Mouse (Mus musculus): Measurements from ENCODE around the gene Zfp831. TPM values are rescaled to one million over a fixed set of nuclear protein-coding genes. Genes with fewer than 3 reads are reported as not detected.

Zfp831 gene
- total and polyA plus RNA-seq, 3 experiments = 0.48 to 0.99 (median 0.59) TPM

- in situ Hi-C loops (cut with MboI; ENCODE audit: low pct_ligation_motif_present, low pct_unique_long_range_greater_than_20kb, low sequenced_read_pairs) = no loop called here
Observed at GRCm38 (mm10) chr2:174624430-174624829, 18.9 kb upstream of the Zfp831 start.

GRCm38 (mm10) chr2:174627021-174627420, 16.3 kb upstream of the Zfp831 start:
- in situ Hi-C loops (cut with MboI; ENCODE audit: low pct_ligation_motif_present, low pct_unique_long_range_greater_than_20kb, low sequenced_read_pairs) = no loop called here

More at GRCm38 (mm10) chr2:174624430-174624829, 18.9 kb upstream of the Zfp831 start:
- peaks cover 3 to 8% of the 10 kb centered on the region in 2 experiments; a peak in 2 of 4 replicates for H3K4me1 ChIP-seq (ENCODE audit: control insufficient read depth in 1 of 2, insufficient read depth in 2 of 2)
- H3K27ac ChIP-seq (ENCODE audit: insufficient read depth, low read depth) = no peak overlapping the region
- H3K36me3 ChIP-seq (replicated peaks in 1 of 2; ENCODE audit: control insufficient read depth in 1 of 2, insufficient read depth in 1 of 2, low read length in 1 of 2) = peaks cover 0 to 27% of the 10 kb centered on the region in 2 experiments
- H3K9me3 ChIP-seq (replicated peaks; ENCODE audit: low read length) = no peaks in the 10 kb centered on the region
- H3K4me3 ChIP-seq (replicated peaks in 1 of 3; ENCODE audit: low read depth in 2 of 3, low read length in 2 of 3, poor library complexity in 1 of 3) = no peak overlapping the region
- no peaks in the 10 kb centered on the region for H3K27me3 ChIP-seq (replicated peaks)
- no peaks in the 10 kb centered on the region for H3K79me2 ChIP-seq (replicated peaks; ENCODE audit: control insufficient read depth, extremely low read depth, insufficient read depth, poor library complexity, severe bottlenecking)
- DNase-seq (ENCODE audit: extremely low read depth) = no peak
- no peak overlapping the region for H3K4me2 ChIP-seq (ENCODE audit: insufficient read depth, low read depth, poor library complexity, severe bottlenecking)
- dilution Hi-C loops (cut with MboI; ENCODE audit: extremely low pct_ligation_motif_present, extremely low pct_unique_long_range_greater_than_20kb, low sequenced_read_pairs) = no loop called here
- H3K9ac ChIP-seq (ENCODE audit: insufficient read depth, low read depth) = no peak overlapping the region
- TF ChIP-seq MYC (IDR thresholded peaks at IDR 0.05; ENCODE audit: low read depth, low read length) (no peak), CTCF (conservative IDR thresholded peaks at IDR 0.05 in 1 of 2, IDR thresholded peaks at IDR 0.05 in 1 of 2; ENCODE audit: low read depth in 2 of 2, low read length in 2 of 2) (peak in 1 of 2 experiments; percentile 31; a peak in 1 of 4 replicates), SMC3 (IDR thresholded peaks at IDR 0.05; ENCODE audit: low read depth, low read length) (peak; percentile 24), RCOR1 (conservative IDR thresholded peaks at IDR 0.05; ENCODE audit: low read depth, low read length) (no peak), RAD21 (IDR thresholded peaks at IDR 0.05; ENCODE audit: low read depth, low read length) (peak; percentile 31), GABPA (IDR thresholded peaks at IDR 0.05; ENCODE audit: insufficient replicate concordance, low read depth, low read length) (no peak), USF1 (IDR thresholded peaks at IDR 0.05; ENCODE audit: low read depth, low read length) (no peak), BHLHE40 (IDR thresholded peaks at IDR 0.05; ENCODE audit: low read depth, low read length) (no peak)

DNA sequence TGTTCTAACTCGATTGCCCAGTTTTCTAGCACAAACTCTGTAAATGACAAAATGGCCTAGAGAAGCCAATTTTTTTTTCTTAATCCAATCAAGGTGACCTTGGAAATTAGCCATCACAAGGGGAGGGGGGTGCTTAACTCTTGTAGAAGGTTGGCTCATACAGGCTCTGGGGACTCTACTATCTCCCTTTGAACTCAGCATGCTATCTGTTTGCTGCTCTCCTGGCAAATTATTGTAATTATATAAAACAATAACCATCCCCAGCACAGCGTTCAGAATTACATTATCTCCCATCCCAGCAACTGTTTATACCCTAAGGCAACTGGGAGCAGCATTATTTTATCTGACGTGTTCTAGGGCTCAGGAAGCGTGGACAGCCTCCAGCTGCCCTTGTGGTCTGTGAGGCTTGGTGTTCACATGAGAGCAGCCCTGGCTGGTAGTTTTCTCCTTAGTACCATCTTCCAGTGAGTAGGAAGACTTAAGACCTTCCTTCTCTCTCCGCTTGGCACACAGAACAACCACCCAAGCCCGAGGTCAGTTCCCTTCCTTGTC, 14.0 kb upstream of the Zfp831 start:
- no peak for DNase-seq (ENCODE audit: extremely low read depth)
- H3K79me2 ChIP-seq (replicated peaks; ENCODE audit: control insufficient read depth, extremely low read depth, insufficient read depth, poor library complexity, severe bottlenecking) = no peaks in the 10 kb centered on the region
- H3K4me2 ChIP-seq (ENCODE audit: insufficient read depth, low read depth, poor library complexity, severe bottlenecking) = no peak overlapping the region
- H3K9me3 ChIP-seq (replicated peaks; ENCODE audit: low read length) = no peaks in the 10 kb centered on the region
- peaks cover 0 to 19% of the 10 kb centered on the region in 2 experiments for H3K36me3 ChIP-seq (replicated peaks in 1 of 2; ENCODE audit: control insufficient read depth in 1 of 2, insufficient read depth in 1 of 2, low read length in 1 of 2)
- H3K27ac ChIP-seq (ENCODE audit: insufficient read depth, low read depth) = no peak overlapping the region
- no peaks in the 10 kb centered on the region for H3K27me3 ChIP-seq (replicated peaks)
- in situ Hi-C loops (cut with MboI; ENCODE audit: low pct_ligation_motif_present, low pct_unique_long_range_greater_than_20kb, low sequenced_read_pairs) (no loop called here), dilution Hi-C loops (cut with MboI; ENCODE audit: extremely low pct_ligation_motif_present, extremely low pct_unique_long_range_greater_than_20kb, low sequenced_read_pairs) (no loop called here)
- no peak overlapping the region for H3K4me3 ChIP-seq (replicated peaks in 1 of 3; ENCODE audit: low read depth in 2 of 3, low read length in 2 of 3, poor library complexity in 1 of 3)
- H3K4me1 ChIP-seq (ENCODE audit: control insufficient read depth in 1 of 2, insufficient read depth in 2 of 2) = no peaks in the 10 kb centered on the region
- no peak overlapping the region for H3K9ac ChIP-seq (ENCODE audit: insufficient read depth, low read depth)
- TF ChIP-seq ZKSCAN1 (IDR thresholded peaks at IDR 0.05; ENCODE audit: borderline replicate concordance, low read depth, low read length) = no peak
- TF ChIP-seq HCFC1 (IDR thresholded peaks at IDR 0.05; ENCODE audit: low read depth, low read length) = no peak
- TF ChIP-seq RCOR1 (conservative IDR thresholded peaks at IDR 0.05; ENCODE audit: low read depth, low read length) = no peak
- no peak for TF ChIP-seq MAFK (IDR thresholded peaks at IDR 0.05; ENCODE audit: insufficient replicate concordance, low read length)
- no peak for TF ChIP-seq NRF1 (IDR thresholded peaks at IDR 0.05; ENCODE audit: low read depth, low read length)
- no peak for TF ChIP-seq SIN3A (IDR thresholded peaks at IDR 0.05; ENCODE audit: low read length)
- no peak for TF ChIP-seq USF1 (IDR thresholded peaks at IDR 0.05; ENCODE audit: low read depth, low read length)

More at GRCm38 (mm10) chr2:174627021-174627420, 16.3 kb upstream of the Zfp831 start:
- H3K27ac ChIP-seq (ENCODE audit: insufficient read depth, low read depth) = no peak overlapping the region
- no peak overlapping the region for H3K9ac ChIP-seq (ENCODE audit: insufficient read depth, low read depth)
- no peak for DNase-seq (ENCODE audit: extremely low read depth)
- no peaks in the 10 kb centered on the region for H3K9me3 ChIP-seq (replicated peaks; ENCODE audit: low read length)
- TF ChIP-seq JUND (conservative IDR thresholded peaks at IDR 0.05; ENCODE audit: low read depth, low read length) (no peak), NELFE (IDR thresholded peaks at IDR 0.05; ENCODE audit: low read depth, low read length) (no peak), CHD2 (IDR thresholded peaks at IDR 0.05; ENCODE audit: low read length) (no peak)
- no peak overlapping the region for H3K4me2 ChIP-seq (ENCODE audit: insufficient read depth, low read depth, poor library complexity, severe bottlenecking)
- H3K27me3 ChIP-seq (replicated peaks) = no peaks in the 10 kb centered on the region
- no peaks in the 10 kb centered on the region for H3K79me2 ChIP-seq (replicated peaks; ENCODE audit: control insufficient read depth, extremely low read depth, insufficient read depth, poor library complexity, severe bottlenecking)
- H3K4me1 ChIP-seq (ENCODE audit: control insufficient read depth in 1 of 2, insufficient read depth in 2 of 2) = peaks cover 3 to 8% of the 10 kb centered on the region in 2 experiments; a peak in 2 of 4 replicates
- dilution Hi-C loops (cut with MboI; ENCODE audit: extremely low pct_ligation_motif_present, extremely low pct_unique_long_range_greater_than_20kb, low sequenced_read_pairs) = no loop called here
- peaks cover 0 to 17% of the 10 kb centered on the region in 2 experiments for H3K36me3 ChIP-seq (replicated peaks in 1 of 2; ENCODE audit: control insufficient read depth in 1 of 2, insufficient read depth in 1 of 2, low read length in 1 of 2)
- H3K4me3 ChIP-seq (replicated peaks in 1 of 3; ENCODE audit: low read depth in 2 of 3, low read length in 2 of 3, poor library complexity in 1 of 3) = no peak overlapping the region
